Mouse (Mus musculus) liver, embryonic 13.5 days (tissue): ENCODE results near the gene Pon1. TPM values are rescaled to one million over a fixed set of nuclear protein-coding genes. Genes with fewer than 3 reads are reported as not detected.

Experiments
- ATAC-seq: fragments of 200-750 bp; cut with Nextera tagmentation; 2 replicates; pipeline ENCODE4 v1.8.0; 2017; ENCODE audit warnings: low read depth, mild to moderate bottlenecking, moderate number of reproducible peaks, moderate library complexity
- DNase-seq: peaks from one replicate; pipeline ENCODE4 v3.0.0; 2022
- H3K27ac ChIP-seq: fragments of 300-500 bp; sonication (generic); 2 replicates; pipeline ENCODE4 v1.5.1; 2015; ENCODE audit warnings: moderate library complexity, mild to moderate bottlenecking, inconsistent platforms
- H3K27me3 ChIP-seq: fragments of 300-500 bp; sonication (generic); 2 replicates; pipeline ENCODE4 v1.6.1; 2015; ENCODE audit warnings: mild to moderate bottlenecking, inconsistent platforms
- H3K36me3 ChIP-seq: fragments of 300-500 bp; sonication (generic); 2 replicates; pipeline ENCODE4 v1.6.1; 2015; ENCODE audit warnings: mild to moderate bottlenecking, inconsistent platforms
- H3K4me1 ChIP-seq: fragments of 300-500 bp; sonication (generic); replicated peaks from 2 replicates; pipeline ENCODE4 v1.6.1; 2015; ENCODE audit warnings: inconsistent platforms
- H3K4me2 ChIP-seq: fragments of 300-500 bp; sonication (generic); 2 replicates; pipeline ENCODE4 v1.6.1; 2015; ENCODE audit warnings: inconsistent platforms, mild to moderate bottlenecking, moderate library complexity
- H3K4me3 ChIP-seq: fragments of 300-500 bp; sonication (generic); replicated peaks from 2 replicates; pipeline ENCODE4 v1.5.1; 2015; ENCODE audit warnings: mild to moderate bottlenecking, inconsistent platforms
- H3K9ac ChIP-seq: fragments of 300-500 bp; sonication (generic); 2 replicates; pipeline ENCODE4 v1.6.1; 2015; ENCODE audit warnings: mild to moderate bottlenecking, inconsistent platforms
- H3K9me3 ChIP-seq: fragments of 300-500 bp; sonication (generic); replicated peaks from 2 replicates; pipeline ENCODE4 v1.6.1; 2016; ENCODE audit warnings: inconsistent platforms
- WGBS: fragments of 180-500 bp; shearing (Covaris S2); methylation state at CpG from one replicate; pipeline ENCODE4 v1.1.7; 2015; ENCODE audit not compliant: insufficient replicate concordance; 5-methylcytosine and 5-hydroxymethylcytosine counted together
- polyA plus RNA-seq: library from polyadenylated mRNA; unstranded; fragments of >200 nt; fragmentation: Nextera tagmentation; extraction: Ambion mirVana; gene quantifications from 2 replicates; pipeline ENCODE4 v1.2.1, GENCODE M21; 2015

The Pon1 gene
- polyA plus RNA-seq, 1 experiment from 2014 or later: 2.3 TPM

- Histone ChIP-seq H3K27ac (0 out of 2 replicates have a peak overlapping the region, but pooled peaks have one; percentile 14), H3K4me2 (no peak overlapping the region), H3K9ac (no peak overlapping the region), H3K36me3 (no peaks in the 10 kb centered on the region), H3K4me1 (peaks cover 10% of the 10 kb centered on the region; the same call in 1 of the 2 replicates), H3K9me3 (no peaks in the 10 kb centered on the region), H3K4me3 (no peak overlapping the region), H3K27me3 (no peaks in the 10 kb centered on the region)
- ATAC-seq (no peak), DNase-seq (no peak)
- WGBS: 59% methylated on average over 3 of the region's 3 CpGs
These were observed 6.2 kb upstream of the Pon1 start for GRCm38 (mm10) chr6:5199916-5200315.

GRCm38 (mm10) chr6:5199376-5199905 lies 5.7 kb upstream of the Pon1 start:
- peak; percentile 55 for ATAC-seq
- 78% methylated on average over 8 of the region's 8 CpGs for WGBS
- no peak for DNase-seq

GRCm38 (mm10) chr6:5198590-5198989 lies 4.8 kb upstream of the Pon1 start:
- WGBS: 75% methylated on average over 5 of the region's 5 CpGs
- Histone ChIP-seq H3K9ac (no peak overlapping the region), H3K4me3 (no peak overlapping the region), H3K4me2 (no peak overlapping the region), H3K27me3 (no peaks in the 10 kb centered on the region), H3K4me1 (peaks cover 10% of the 10 kb centered on the region; the same call in 1 of the 2 replicates), H3K27ac (no peak overlapping the region), H3K9me3 (no peaks in the 10 kb centered on the region), H3K36me3 (no peaks in the 10 kb centered on the region)
- ATAC-seq: no peak; the same call in 1 of the 2 replicates
- no peak for DNase-seq

More at GRCm38 (mm10) chr6:5199376-5199905, 5.7 kb upstream of the Pon1 start:
- Histone ChIP-seq H3K4me2 (no peak overlapping the region), H3K4me3 (no peak overlapping the region), H3K4me1 (peaks cover 10% of the 10 kb centered on the region; the same call in 1 of the 2 replicates), H3K27ac (no peak overlapping the region), H3K27me3 (no peaks in the 10 kb centered on the region), H3K9ac (no peak overlapping the region), H3K36me3 (no peaks in the 10 kb centered on the region), H3K9me3 (no peaks in the 10 kb centered on the region)

- no peaks in the 10 kb centered on the region for H3K36me3 ChIP-seq
- no peak for ATAC-seq
- H3K4me1 ChIP-seq: peaks cover 27% of the 10 kb centered on the region
- H3K27ac ChIP-seq: no peak overlapping the region
- 48% methylated on average over 4 of the region's 4 CpGs for WGBS
- H3K27me3 ChIP-seq: no peaks in the 10 kb centered on the region
- H3K4me3 ChIP-seq: no peak overlapping the region
- DNase-seq: no peak
- no peak overlapping the region for H3K9ac ChIP-seq
- no peaks in the 10 kb centered on the region for H3K9me3 ChIP-seq
- no peak overlapping the region for H3K4me2 ChIP-seq
These were observed 3.0 kb downstream of the Pon1 start for GRCm38 (mm10) chr6:5190761-5191160.

- WGBS: 65% methylated on average over 4 of the region's 4 CpGs
- H3K4me1 ChIP-seq: peaks cover 31% of the 10 kb centered on the region
- no peak for DNase-seq
- no peak overlapping the region for H3K4me2 ChIP-seq
- H3K27me3 ChIP-seq: no peaks in the 10 kb centered on the region
- no peak overlapping the region for H3K4me3 ChIP-seq
- no peaks in the 10 kb centered on the region for H3K9me3 ChIP-seq
- H3K36me3 ChIP-seq: no peaks in the 10 kb centered on the region
- no peak for ATAC-seq
- peak overlapping the region; percentile 21; the same call in 1 of the 2 replicates for H3K27ac ChIP-seq
- no peak overlapping the region for H3K9ac ChIP-seq
These were observed 4.2 kb downstream of the Pon1 start for GRCm38 (mm10) chr6:5189507-5189906.

- Histone ChIP-seq H3K4me2 (no peak overlapping the region), H3K4me1 (peaks cover 31% of the 10 kb centered on the region), H3K9ac (no peak overlapping the region), H3K4me3 (no peak overlapping the region), H3K27ac (peak overlapping the region; percentile 21; the same call in 1 of the 2 replicates), H3K9me3 (no peaks in the 10 kb centered on the region), H3K36me3 (no peaks in the 10 kb centered on the region), H3K27me3 (no peaks in the 10 kb centered on the region)
- ATAC-seq: no peak
- WGBS: 66% methylated on average over 6 of the region's 6 CpGs
- no peak for DNase-seq
These were observed 4.8 kb downstream of the Pon1 start for GRCm38 (mm10) chr6:5188938-5189337.

GRCm38 (mm10) chr6:5188036-5188435 lies 5.7 kb downstream of the Pon1 start:
- Histone ChIP-seq H3K27me3 (no peaks in the 10 kb centered on the region), H3K27ac (no peak overlapping the region; the same call in 1 of the 2 replicates), H3K4me2 (no peak overlapping the region), H3K9me3 (no peaks in the 10 kb centered on the region), H3K4me3 (no peak overlapping the region), H3K36me3 (no peaks in the 10 kb centered on the region), H3K9ac (no peak overlapping the region), H3K4me1 (peaks cover 31% of the 10 kb centered on the region)
- 71% methylated on average over 5 of the region's 5 CpGs for WGBS
- no peak for ATAC-seq
- DNase-seq: no peak

GRCm38 (mm10) chr6:5187586-5187985 lies 6.2 kb downstream of the Pon1 start:
- H3K4me1 ChIP-seq: peaks cover 31% of the 10 kb centered on the region
- 83% methylated on average over 6 of the region's 6 CpGs for WGBS
- no peak overlapping the region for H3K27ac ChIP-seq
- no peak overlapping the region for H3K9ac ChIP-seq
- H3K36me3 ChIP-seq: no peaks in the 10 kb centered on the region
- ATAC-seq (no peak), DNase-seq (no peak)
- H3K4me2 ChIP-seq: no peak overlapping the region
- no peaks in the 10 kb centered on the region for H3K9me3 ChIP-seq
- no peak overlapping the region for H3K4me3 ChIP-seq
- no peaks in the 10 kb centered on the region for H3K27me3 ChIP-seq

GRCm38 (mm10) chr6:5186229-5186950 lies 7.4 kb downstream of the Pon1 start:
- H3K36me3 ChIP-seq: no peaks in the 10 kb centered on the region
- peak overlapping the region; percentile 14 for H3K27ac ChIP-seq
- 0 out of 2 replicates have a peak overlapping the region, but pooled peaks have one; percentile 11 for H3K4me2 ChIP-seq
- peak; percentile 99 for ATAC-seq
- peak; percentile 34 for DNase-seq
- no peaks in the 10 kb centered on the region for H3K27me3 ChIP-seq
- 54% methylated on average over 7 of the region's 7 CpGs for WGBS
- no peak overlapping the region for H3K9ac ChIP-seq
- peaks cover 31% of the 10 kb centered on the region for H3K4me1 ChIP-seq
- H3K4me3 ChIP-seq: no peak overlapping the region
- H3K9me3 ChIP-seq: no peaks in the 10 kb centered on the region

GRCm38 (mm10) chr6:5180645-5181044 lies 13.1 kb downstream of the Pon1 start:
- Histone ChIP-seq H3K9me3 (no peaks in the 10 kb centered on the region), H3K9ac (no peak overlapping the region), H3K27ac (no peak overlapping the region), H3K4me3 (no peak overlapping the region), H3K36me3 (no peaks in the 10 kb centered on the region), H3K4me2 (no peak overlapping the region), H3K27me3 (peaks cover 19% of the 10 kb centered on the region; the same call in 1 of the 2 replicates), H3K4me1 (peaks cover 3% of the 10 kb centered on the region)
- ATAC-seq: no peak
- 70% methylated on average over 5 of the region's 5 CpGs for WGBS
- DNase-seq: no peak

GRCm38 (mm10) chr6:5179189-5179588 lies 14.6 kb downstream of the Pon1 start:
- Histone ChIP-seq H3K27me3 (peaks cover 19% of the 10 kb centered on the region; the same call in 1 of the 2 replicates), H3K36me3 (no peaks in the 10 kb centered on the region), H3K4me3 (no peak overlapping the region), H3K9me3 (no peaks in the 10 kb centered on the region), H3K4me2 (no peak overlapping the region), H3K4me1 (0 out of 2 replicates have a peak, but pooled peaks cover 2% of the 10 kb centered on the region), H3K27ac (no peak overlapping the region), H3K9ac (no peak overlapping the region)
- ATAC-seq (no peak), DNase-seq (no peak)
- 77% methylated on average over 6 of the region's 6 CpGs for WGBS
